Mouse (Mus musculus) embryonic facial prominence, embryonic 10.5 days (tissue): ENCODE data around the gene Dzank1. TPM values are rescaled to one million over a fixed set of nuclear protein-coding genes. Genes with fewer than 3 reads are reported as not detected.

ENCODE experiments used
- DNase-seq: peaks from one replicate; pipeline ENCODE4 v3.0.0-alpha.2; 2017; ENCODE audit warnings: low spot score
- H3K27ac ChIP-seq: fragments of 300-500 bp; sonication (generic); replicated peaks from 2 replicates; pipeline ENCODE4 v1.5.1; 2016; ENCODE audit warnings: mild to moderate bottlenecking
- H3K27me3 ChIP-seq: fragments of 300-500 bp; sonication (generic); replicated peaks from 2 replicates; pipeline ENCODE4 v1.6.1; 2016; ENCODE audit warnings: low read depth, mild to moderate bottlenecking; ENCODE audit not compliant: poor library complexity, severe bottlenecking
- H3K36me3 ChIP-seq: fragments of 300-500 bp; sonication (generic); replicated peaks from 2 replicates; pipeline ENCODE4 v1.6.1; 2016; ENCODE audit warnings: mild to moderate bottlenecking, moderate library complexity
- H3K4me1 ChIP-seq: fragments of 300-500 bp; sonication (generic); 2 replicates; pipeline ENCODE4 v1.6.1; 2016
- H3K4me3 ChIP-seq: fragments of 300-500 bp; sonication (generic); 2 replicates; pipeline ENCODE4 v1.5.1; 2016; ENCODE audit warnings: mild to moderate bottlenecking, moderate library complexity
- H3K9me3 ChIP-seq: fragments of 300-500 bp; sonication (generic); 2 replicates; pipeline ENCODE4 v1.6.1; 2016; ENCODE audit warnings: mild to moderate bottlenecking
- WGBS: fragments of 180-500 bp; shearing (Covaris S2); methylation state at CpG from one replicate; pipeline ENCODE4 v1.1.7; 2016; 5-methylcytosine and 5-hydroxymethylcytosine counted together
- polyA plus RNA-seq: library from polyadenylated mRNA; unstranded; fragments of >200 nt; fragmentation: Nextera tagmentation; extraction: Ambion mirVana; gene quantifications from 2 replicates; pipeline ENCODE4 v1.2.1, GENCODE M21; 2016

Dzank1 gene
- polyA plus RNA-seq, 1 experiment from 2014 or later, result 1.5 TPM

DNA sequence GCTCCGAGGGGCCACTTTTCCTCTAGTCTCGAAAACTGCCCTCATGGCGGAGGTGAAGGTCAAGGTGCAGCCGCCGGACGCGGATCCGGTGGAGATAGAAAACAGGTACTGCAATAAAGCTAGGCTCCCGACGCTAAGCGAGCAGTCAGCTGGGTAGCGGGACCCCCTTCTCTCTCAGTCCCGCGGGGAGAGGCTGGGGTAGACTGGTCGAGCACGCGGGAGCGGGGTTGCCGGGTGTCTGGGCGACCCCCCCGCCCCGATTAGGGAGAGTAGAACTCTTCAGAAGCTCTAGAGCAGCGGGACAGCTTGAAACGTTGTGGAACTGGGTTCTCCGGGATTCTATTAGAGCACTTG lies 584 bp upstream of the Dzank1 start:
- WGBS, result under 1% methylated on average over 25 of the region's 25 CpGs
- H3K36me3 ChIP-seq, result peaks cover 29% of the 10 kb centered on the region
- no peaks in the 10 kb centered on the region for H3K9me3 ChIP-seq
- peak overlapping the region; percentile 98 for H3K4me3 ChIP-seq
- H3K27ac ChIP-seq, result peak overlapping the region; percentile 94
- peaks cover 18% of the 10 kb centered on the region for H3K4me1 ChIP-seq
- DNase-seq, result no peak
- H3K27me3 ChIP-seq, result peaks cover 17% of the 10 kb centered on the region

DNA sequence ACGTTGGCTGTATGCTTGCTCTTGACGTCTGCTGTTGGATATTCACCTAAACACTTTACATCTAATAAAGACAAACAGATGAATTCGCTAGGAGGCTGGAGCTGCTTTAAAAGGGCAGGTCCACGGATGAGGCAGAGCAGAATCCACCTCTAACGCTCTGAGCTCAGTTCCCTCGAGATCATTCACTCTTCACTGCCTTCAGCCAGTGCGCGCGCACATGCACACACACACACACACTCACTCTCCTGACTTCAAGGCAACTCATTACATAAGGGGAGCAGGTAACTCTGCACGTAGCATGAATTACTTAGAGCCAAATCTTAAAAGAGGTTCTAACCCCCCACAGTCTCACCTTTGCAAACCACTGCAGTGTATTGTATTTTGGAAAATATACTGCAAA lies 1.4 kb downstream of the Dzank1 start:
- Histone ChIP-seq H3K4me1 (peaks cover 18% of the 10 kb centered on the region), H3K27ac (no peak overlapping the region), H3K9me3 (no peaks in the 10 kb centered on the region), H3K36me3 (peaks cover 11% of the 10 kb centered on the region), H3K4me3 (no peak overlapping the region), H3K27me3 (peaks cover 17% of the 10 kb centered on the region)
- DNase-seq, result no peak
- WGBS, result 57% methylated on average over 10 of the region's 10 CpGs

- no peak overlapping the region for H3K27ac ChIP-seq
- H3K4me3 ChIP-seq, result no peak overlapping the region
- H3K9me3 ChIP-seq, result no peaks in the 10 kb centered on the region
- no peaks in the 10 kb centered on the region for H3K4me1 ChIP-seq
- no peak for DNase-seq
- no peaks in the 10 kb centered on the region for H3K27me3 ChIP-seq
- 80% methylated on average over 3 of the region's 3 CpGs for WGBS
- H3K36me3 ChIP-seq, result no peaks in the 10 kb centered on the region
Measured at GRCm38 (mm10) chr2:144519772-144520171, 7.4 kb downstream of the Dzank1 start.

DNA sequence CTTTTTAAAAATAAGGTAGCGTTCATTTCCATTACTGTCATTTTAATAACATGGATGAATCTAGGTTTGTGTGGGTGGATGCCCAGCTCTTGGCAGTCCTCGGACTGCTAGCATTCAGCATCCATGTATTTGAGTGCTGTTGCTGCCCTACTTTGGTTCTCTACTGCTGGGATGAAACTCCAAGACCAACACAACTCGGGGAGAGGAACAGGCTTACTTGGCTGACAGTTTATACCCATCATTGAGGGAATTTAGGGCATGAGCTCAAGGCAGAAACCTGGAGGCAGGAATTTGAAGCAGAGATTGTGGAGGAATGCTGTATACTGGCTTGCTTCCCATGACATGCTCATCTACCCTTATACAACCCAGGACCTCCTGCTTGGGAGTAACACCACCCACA lies 12.6 kb downstream of the Dzank1 start:
- no peaks in the 10 kb centered on the region for H3K27me3 ChIP-seq
- H3K9me3 ChIP-seq, result no peaks in the 10 kb centered on the region
- H3K27ac ChIP-seq, result no peak overlapping the region
- no peak for DNase-seq
- 83% methylated on average over 3 of the region's 3 CpGs for WGBS
- no peak overlapping the region for H3K4me3 ChIP-seq
- no peaks in the 10 kb centered on the region for H3K4me1 ChIP-seq
- no peaks in the 10 kb centered on the region for H3K36me3 ChIP-seq

- H3K27me3 ChIP-seq, result no peaks in the 10 kb centered on the region
- WGBS, result 89% methylated on average over 6 of the region's 6 CpGs
Measured at GRCm38 (mm10) chr2:144502134-144502533, 25.1 kb downstream of the Dzank1 start.

DNA sequence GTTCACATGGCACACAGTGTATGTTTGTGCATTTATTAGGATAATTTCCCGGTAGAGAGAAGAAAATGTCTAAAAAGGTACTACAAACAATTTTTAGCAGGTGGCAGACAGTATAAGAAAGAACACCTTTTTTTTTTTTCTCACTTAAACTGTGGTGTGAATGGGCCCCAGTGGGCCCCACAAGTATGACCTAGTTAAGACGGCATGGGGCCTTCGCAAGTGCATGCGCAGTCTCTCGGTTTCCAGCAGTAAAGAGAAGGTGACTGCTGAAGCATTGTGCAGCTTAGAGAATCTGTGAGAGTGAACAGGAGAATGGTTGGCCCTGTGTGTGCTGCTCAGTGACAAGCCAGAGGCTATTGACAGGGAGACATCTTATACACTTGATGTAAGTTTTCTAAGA lies 37.9 kb downstream of the Dzank1 start:
- H3K27ac ChIP-seq, result no peak overlapping the region
- H3K9me3 ChIP-seq, result no peaks in the 10 kb centered on the region
- no peak for DNase-seq
- no peaks in the 10 kb centered on the region for H3K27me3 ChIP-seq
- H3K4me3 ChIP-seq, result no peak overlapping the region
- WGBS, result 90% methylated on average over 5 of the region's 5 CpGs
- H3K36me3 ChIP-seq, result no peaks in the 10 kb centered on the region
- peaks cover 5% of the 10 kb centered on the region; the same call in 1 of the 2 replicates for H3K4me1 ChIP-seq

More at GRCm38 (mm10) chr2:144502134-144502533, 25.1 kb downstream of the Dzank1 start:
- Histone ChIP-seq H3K4me3 (no peak overlapping the region), H3K36me3 (no peaks in the 10 kb centered on the region), H3K4me1 (no peaks in the 10 kb centered on the region), H3K27ac (no peak overlapping the region), H3K9me3 (no peaks in the 10 kb centered on the region)
- DNase-seq, result no peak

GRCm38 (mm10) chr2:144487476-144487875 lies 39.7 kb downstream of the Dzank1 start:
- no peak for DNase-seq
- Histone ChIP-seq H3K36me3 (no peaks in the 10 kb centered on the region), H3K27me3 (no peaks in the 10 kb centered on the region), H3K27ac (no peak overlapping the region), H3K4me3 (no peak overlapping the region), H3K4me1 (peaks cover 5% of the 10 kb centered on the region; the same call in 1 of the 2 replicates), H3K9me3 (no peaks in the 10 kb centered on the region)
- 73% methylated on average over 6 of the region's 6 CpGs for WGBS

DNA sequence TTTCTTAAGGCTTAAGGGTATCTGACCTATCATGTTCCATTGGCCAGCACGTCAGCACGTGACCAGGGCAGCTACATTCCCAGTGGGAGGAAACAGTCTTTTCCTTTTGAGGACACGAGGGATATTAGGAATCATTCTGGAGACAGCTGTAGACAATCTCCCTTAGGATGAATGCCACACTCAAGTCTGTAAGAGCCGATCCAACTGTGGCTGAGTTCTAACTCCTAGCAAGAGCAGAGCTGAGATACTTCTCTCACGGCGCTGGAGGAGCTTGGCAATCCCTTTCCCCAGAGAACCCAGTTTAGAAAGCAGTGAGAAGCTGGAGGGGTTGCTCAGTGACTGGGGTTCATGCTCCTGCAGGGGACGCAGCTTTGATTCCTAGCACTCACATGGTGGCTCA lies 41.8 kb downstream of the Dzank1 start:
- no peak for DNase-seq
- peaks cover 5% of the 10 kb centered on the region; the same call in 1 of the 2 replicates for H3K4me1 ChIP-seq
- no peak overlapping the region for H3K4me3 ChIP-seq
- no peak overlapping the region for H3K27ac ChIP-seq
- WGBS, result 82% methylated on average over 7 of the region's 7 CpGs
- H3K27me3 ChIP-seq, result no peaks in the 10 kb centered on the region
- no peaks in the 10 kb centered on the region for H3K36me3 ChIP-seq
- no peaks in the 10 kb centered on the region for H3K9me3 ChIP-seq

GRCm38 (mm10) chr2:144484084-144484483 lies 43.1 kb downstream of the Dzank1 start:
- Histone ChIP-seq H3K27ac (no peak overlapping the region), H3K9me3 (no peaks in the 10 kb centered on the region), H3K4me1 (peaks cover 5% of the 10 kb centered on the region; the same call in 1 of the 2 replicates), H3K36me3 (no peaks in the 10 kb centered on the region), H3K4me3 (no peak overlapping the region), H3K27me3 (no peaks in the 10 kb centered on the region)
- DNase-seq, result no peak
- WGBS, result 67% methylated on average over 1 of the region's 1 CpGs

- Histone ChIP-seq H3K36me3 (no peaks in the 10 kb centered on the region), H3K27me3 (no peaks in the 10 kb centered on the region), H3K4me3 (no peak overlapping the region), H3K27ac (no peak overlapping the region), H3K4me1 (no peaks in the 10 kb centered on the region), H3K9me3 (no peaks in the 10 kb centered on the region)
- DNase-seq, result no peak
- 77% methylated on average over 2 of the region's 2 CpGs for WGBS
Measured at GRCm38 (mm10) chr2:144479421-144479820, 47.8 kb downstream of the Dzank1 start.

DNA sequence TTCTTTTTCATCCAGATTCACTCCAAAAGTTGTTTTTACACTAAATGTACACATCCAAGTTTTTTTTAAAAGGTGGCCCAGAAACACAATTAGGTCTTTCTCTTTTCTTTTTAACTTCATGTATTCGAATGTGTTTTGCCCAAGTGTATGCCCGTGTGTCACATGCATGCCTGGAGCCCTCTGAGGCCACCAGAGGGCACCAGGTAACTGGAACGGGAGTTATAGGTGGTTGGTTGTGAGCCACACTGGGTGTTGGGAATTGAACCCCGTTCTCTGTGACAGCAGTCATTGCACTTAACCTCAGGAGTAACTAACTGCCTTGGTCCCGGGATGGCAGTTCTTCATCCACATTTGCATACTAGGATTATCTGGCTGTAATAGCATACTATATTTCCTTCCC lies 60.0 kb downstream of the Dzank1 start:
- H3K9me3 ChIP-seq, result no peaks in the 10 kb centered on the region
- H3K27ac ChIP-seq, result no peak overlapping the region
- 67% methylated on average over 5 of the region's 5 CpGs for WGBS

DNA sequence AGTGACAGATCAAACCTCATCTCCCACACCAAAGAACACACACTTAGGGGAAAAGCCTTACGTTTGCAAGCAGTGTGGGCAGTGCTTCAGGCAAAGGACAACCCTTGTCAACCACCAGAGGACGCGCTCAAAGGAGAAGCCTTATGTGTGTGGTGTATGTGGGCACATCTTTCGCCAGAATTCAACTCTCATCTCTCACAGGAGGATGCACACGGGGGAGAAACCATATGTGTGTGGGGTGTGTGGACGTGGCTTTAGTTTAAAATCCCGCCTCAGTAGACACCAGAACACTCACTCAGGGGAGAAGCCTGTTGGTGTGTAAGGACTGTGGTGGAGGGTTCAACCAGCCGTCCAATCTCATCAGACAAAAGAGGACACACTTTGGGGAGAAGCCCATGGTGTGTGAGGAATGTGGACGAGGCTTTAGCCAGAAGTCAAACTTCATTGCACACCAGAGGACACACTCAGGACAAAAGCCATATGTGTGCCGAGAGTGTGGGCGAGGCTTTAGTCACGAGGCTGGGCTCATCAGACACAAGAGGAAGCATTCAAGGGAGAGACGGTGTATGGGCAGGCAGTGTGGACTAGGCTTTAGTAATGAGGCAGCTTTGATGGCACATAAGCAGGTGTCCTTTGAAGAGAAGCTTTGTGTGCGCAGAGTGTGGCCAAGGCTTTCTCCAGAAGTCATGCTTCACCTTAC lies 61.2 kb downstream of the Dzank1 start:
- DNase-seq, result no peak
- H3K27me3 ChIP-seq, result no peaks in the 10 kb centered on the region
- no peaks in the 10 kb centered on the region for H3K4me1 ChIP-seq
- no peak overlapping the region for H3K4me3 ChIP-seq
- no peak overlapping the region for H3K27ac ChIP-seq
- H3K36me3 ChIP-seq, result no peaks in the 10 kb centered on the region
- no peaks in the 10 kb centered on the region for H3K9me3 ChIP-seq
- WGBS, result 85% methylated on average over 14 of the region's 14 CpGs

More for the DNA sequence above, 60.0 kb downstream of the Dzank1 start:
- Histone ChIP-seq H3K36me3 (no peaks in the 10 kb centered on the region), H3K4me3 (no peak overlapping the region), H3K4me1 (no peaks in the 10 kb centered on the region), H3K27me3 (no peaks in the 10 kb centered on the region)
- no peak for DNase-seq
